Mouse (Mus musculus): ENCODE data around the gene Mdn1. TPM values are rescaled to one million over a fixed set of nuclear protein-coding genes. Genes with fewer than 3 reads are reported as not detected.

The Mdn1 gene
- 8.7 and 9.1 TPM in 2 replicates for polyA plus RNA-seq (2012; ENCODE audit: insufficient read depth, insufficient read length, missing spikeins)

- H3K27ac ChIP-seq (replicated peaks; ENCODE audit: low read depth, low read length), result peak within 1 kb of the TSS; percentile 96
- H3K4me3 ChIP-seq (ENCODE audit: insufficient read depth, low read depth, low read length), result peak within 1 kb of the TSS; percentile 82
- H3K4me1 ChIP-seq (ENCODE audit: control insufficient read depth, insufficient read depth, insufficient read length, low read length), result no peaks in the 10 kb centered on the region
These were observed at the start of gene Mdn1 for GRCm38 (mm10) chr4:32656918-32657662. Gene Mdn1, plus strand, starts transcription at chr4:32657119.

GRCm38 (mm10) chr4:32615034-32615881 is 41.7 kb upstream of the Mdn1 start, which contains the start of gene Casp8ap2:
Gene Casp8ap2, plus strand, starts transcription at chr4:32615451.
- H3K27ac ChIP-seq (replicated peaks; ENCODE audit: low read depth, low read length), result peak within 1 kb of the TSS; percentile 85
- H3K4me1 ChIP-seq (ENCODE audit: control insufficient read depth, insufficient read depth, insufficient read length, low read length), result no peaks in the 10 kb centered on the region
- peak within 1 kb of the TSS; percentile 73 for H3K4me3 ChIP-seq (ENCODE audit: insufficient read depth, low read depth, low read length)

- H3K27ac ChIP-seq (replicated peaks; ENCODE audit: low read depth, low read length), result no peak overlapping the region
- H3K4me3 ChIP-seq (ENCODE audit: insufficient read depth, low read depth, low read length), result no peak overlapping the region
- no peaks in the 10 kb centered on the region for H3K4me1 ChIP-seq (ENCODE audit: control insufficient read depth, insufficient read depth, insufficient read length, low read length)
These were observed 35.3 kb upstream of the Mdn1 start for GRCm38 (mm10) chr4:32621637-32622036.

GRCm38 (mm10) chr4:32651669-32652068 is 5.2 kb upstream of the Mdn1 start:
- H3K4me1 ChIP-seq (ENCODE audit: control insufficient read depth, insufficient read depth, insufficient read length, low read length), result no peaks in the 10 kb centered on the region
- H3K4me3 ChIP-seq (ENCODE audit: insufficient read depth, low read depth, low read length), result no peak overlapping the region
- H3K27ac ChIP-seq (replicated peaks; ENCODE audit: low read depth, low read length), result no peak overlapping the region

GRCm38 (mm10) chr4:32656146-32656904 is 594 bp upstream of the Mdn1 start:
- Histone ChIP-seq H3K27ac (replicated peaks; ENCODE audit: low read depth, low read length) (peak overlapping the region; percentile 96), H3K4me1 (ENCODE audit: control insufficient read depth, insufficient read depth, insufficient read length, low read length) (no peaks in the 10 kb centered on the region), H3K4me3 (ENCODE audit: insufficient read depth, low read depth, low read length) (peak overlapping the region; percentile 82)

- Histone ChIP-seq H3K4me3 (ENCODE audit: insufficient read depth, low read depth, low read length) (no peak overlapping the region), H3K27ac (replicated peaks; ENCODE audit: low read depth, low read length) (no peak overlapping the region), H3K4me1 (ENCODE audit: control insufficient read depth, insufficient read depth, insufficient read length, low read length) (no peaks in the 10 kb centered on the region)
These were observed 8.9 kb downstream of the Mdn1 start for GRCm38 (mm10) chr4:32665843-32666242.

- Histone ChIP-seq H3K4me3 (ENCODE audit: insufficient read depth, low read depth, low read length) (no peak overlapping the region), H3K4me1 (ENCODE audit: control insufficient read depth, insufficient read depth, insufficient read length, low read length) (no peaks in the 10 kb centered on the region), H3K27ac (replicated peaks; ENCODE audit: low read depth, low read length) (no peak overlapping the region)
These were observed 11.4 kb downstream of the Mdn1 start for GRCm38 (mm10) chr4:32668291-32668690.

- no peaks in the 10 kb centered on the region for H3K4me1 ChIP-seq (ENCODE audit: control insufficient read depth, insufficient read depth, insufficient read length, low read length)
- H3K4me3 ChIP-seq (ENCODE audit: insufficient read depth, low read depth, low read length), result no peak overlapping the region
- H3K27ac ChIP-seq (replicated peaks; ENCODE audit: low read depth, low read length), result no peak overlapping the region
These were observed 12.9 kb downstream of the Mdn1 start for GRCm38 (mm10) chr4:32669825-32670224.

GRCm38 (mm10) chr4:32674025-32674424 is 17.1 kb downstream of the Mdn1 start:
- H3K4me3 ChIP-seq (ENCODE audit: insufficient read depth, low read depth, low read length), result no peak overlapping the region
- H3K4me1 ChIP-seq (ENCODE audit: control insufficient read depth, insufficient read depth, insufficient read length, low read length), result no peaks in the 10 kb centered on the region
- H3K27ac ChIP-seq (replicated peaks; ENCODE audit: low read depth, low read length), result no peak overlapping the region

- Histone ChIP-seq H3K27ac (replicated peaks; ENCODE audit: low read depth, low read length) (no peak overlapping the region), H3K4me3 (ENCODE audit: insufficient read depth, low read depth, low read length) (no peak overlapping the region), H3K4me1 (ENCODE audit: control insufficient read depth, insufficient read depth, insufficient read length, low read length) (no peaks in the 10 kb centered on the region)
These were observed 20.6 kb downstream of the Mdn1 start for GRCm38 (mm10) chr4:32677471-32677870.

GRCm38 (mm10) chr4:32680843-32681242 is 23.9 kb downstream of the Mdn1 start:
- Histone ChIP-seq H3K4me1 (ENCODE audit: control insufficient read depth, insufficient read depth, insufficient read length, low read length) (no peaks in the 10 kb centered on the region), H3K27ac (replicated peaks; ENCODE audit: low read depth, low read length) (no peak overlapping the region), H3K4me3 (ENCODE audit: insufficient read depth, low read depth, low read length) (no peak overlapping the region)

GRCm38 (mm10) chr4:32682471-32682870 is 25.6 kb downstream of the Mdn1 start:
- Histone ChIP-seq H3K4me1 (ENCODE audit: control insufficient read depth, insufficient read depth, insufficient read length, low read length) (no peaks in the 10 kb centered on the region), H3K4me3 (ENCODE audit: insufficient read depth, low read depth, low read length) (no peak overlapping the region), H3K27ac (replicated peaks; ENCODE audit: low read depth, low read length) (no peak overlapping the region)

GRCm38 (mm10) chr4:32683061-32683582 is 26.2 kb downstream of the Mdn1 start:
- H3K4me3 ChIP-seq (ENCODE audit: insufficient read depth, low read depth, low read length), result no peak overlapping the region
- H3K27ac ChIP-seq (replicated peaks; ENCODE audit: low read depth, low read length), result no peak overlapping the region
- no peaks in the 10 kb centered on the region for H3K4me1 ChIP-seq (ENCODE audit: control insufficient read depth, insufficient read depth, insufficient read length, low read length)

- H3K27ac ChIP-seq (replicated peaks; ENCODE audit: low read depth, low read length), result no peak overlapping the region
- no peaks in the 10 kb centered on the region for H3K4me1 ChIP-seq (ENCODE audit: control insufficient read depth, insufficient read depth, insufficient read length, low read length)
- H3K4me3 ChIP-seq (ENCODE audit: insufficient read depth, low read depth, low read length), result no peak overlapping the region
These were observed 60.8 kb downstream of the Mdn1 start for GRCm38 (mm10) chr4:32717733-32718132.

GRCm38 (mm10) chr4:32745394-32745793 is 88.5 kb downstream of the Mdn1 start:
- no peak overlapping the region for H3K4me3 ChIP-seq (ENCODE audit: insufficient read depth, low read depth, low read length)
- H3K4me1 ChIP-seq (ENCODE audit: control insufficient read depth, insufficient read depth, insufficient read length, low read length), result no peaks in the 10 kb centered on the region
- no peak overlapping the region for H3K27ac ChIP-seq (replicated peaks; ENCODE audit: low read depth, low read length)

Measured in brown adipose tissue, adult 24 weeks (tissue).